Mouse (Mus musculus): ENCODE measurements around the gene Pitx3.

DNA sequence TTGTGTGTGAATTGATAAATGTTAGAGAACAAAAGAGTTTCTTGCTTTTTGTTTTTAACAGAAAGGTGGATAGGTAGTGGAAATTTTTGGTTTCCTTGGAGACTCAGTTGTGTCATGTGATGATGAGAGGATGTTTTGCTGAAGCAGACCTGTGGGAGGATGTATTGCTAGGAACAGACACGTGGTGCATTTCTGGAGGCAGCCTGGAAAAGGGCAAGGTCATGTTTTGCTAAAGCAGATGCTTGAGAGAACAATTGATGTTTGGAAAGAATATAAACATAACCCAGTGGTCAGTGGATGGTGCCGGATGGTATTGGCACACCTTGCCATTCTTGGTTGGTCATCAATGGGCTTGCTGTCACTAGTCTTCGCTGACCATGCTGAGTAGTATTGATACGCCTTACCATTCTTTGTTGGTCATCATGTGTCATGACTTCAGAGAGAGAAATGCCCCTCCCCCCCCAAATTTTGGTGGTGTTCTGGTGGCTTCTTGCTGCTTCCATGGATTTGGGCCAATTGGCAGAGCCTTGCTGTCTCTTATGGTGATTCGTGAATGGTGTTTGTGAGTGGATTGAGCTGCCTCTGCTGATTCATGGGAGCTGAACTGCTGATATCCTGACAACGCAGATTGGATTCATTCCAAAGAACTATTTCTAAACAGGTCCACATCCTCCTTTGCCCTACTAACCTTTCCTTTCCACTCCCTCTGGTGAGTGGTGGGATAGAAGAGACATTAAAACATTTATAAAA is 44.5 kb downstream of the Pitx3 start:
- TF ChIP-seq TAL1 (IDR thresholded peaks at IDR 0.05; ENCODE audit: low read length): no peak
- TF ChIP-seq GATA1 (IDR thresholded peaks at IDR 0.05; ENCODE audit: low read length): no peak
